Mouse (Mus musculus) cerebellum, adult (tissue): ENCODE measurements around the gene Olfr420.

Experiments used
- ATAC-seq: cut with Nextera tagmentation; 2 replicates; pipeline ENCODE4 v1.9.2; 2017; ENCODE audit warnings: mild to moderate bottlenecking, moderate library complexity, mixed read lengths; ENCODE audit not compliant: insufficient number of reproducible peaks, low FRiP score, low TSS enrichment

The Olfr420 gene

GRCm38 (mm10) chr1:174155333-174155732 lies at the start of gene Olfr420:
Gene Olfr420 (plus strand): TSS chr1:174155633.
- ATAC-seq: no peak

DNA sequence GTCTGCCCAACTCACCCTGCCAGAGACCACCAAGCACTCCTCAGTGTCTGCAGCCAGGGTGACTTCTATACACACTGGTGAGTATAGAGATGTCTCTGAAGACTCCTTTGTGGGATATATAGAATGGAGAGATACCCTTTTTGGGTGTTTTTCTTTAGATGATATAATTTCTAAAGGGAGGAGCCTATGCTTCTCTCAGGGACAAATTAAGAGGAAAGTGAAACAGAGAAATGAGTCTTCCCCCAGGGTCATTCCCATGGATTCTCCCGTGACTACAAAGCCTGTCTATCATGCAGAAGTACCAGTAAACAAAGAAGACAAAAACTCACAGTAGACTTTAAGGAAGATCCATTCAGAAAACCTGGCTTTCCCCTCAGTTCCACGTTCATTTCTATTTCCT lies 34.4 kb upstream of the Olfr420 start, which contains the start of gene Olfr231:
Gene Olfr231 (minus strand): TSS at position 101 of the 400 bp plus-strand sequence.
- no peak for ATAC-seq

GRCm38 (mm10) chr1:174131217-174131616 lies 24.2 kb upstream of the Olfr420 start, which contains the start of gene Olfr424:
Gene Olfr424 (plus strand): TSS chr1:174131517.
- ATAC-seq: no peak

DNA sequence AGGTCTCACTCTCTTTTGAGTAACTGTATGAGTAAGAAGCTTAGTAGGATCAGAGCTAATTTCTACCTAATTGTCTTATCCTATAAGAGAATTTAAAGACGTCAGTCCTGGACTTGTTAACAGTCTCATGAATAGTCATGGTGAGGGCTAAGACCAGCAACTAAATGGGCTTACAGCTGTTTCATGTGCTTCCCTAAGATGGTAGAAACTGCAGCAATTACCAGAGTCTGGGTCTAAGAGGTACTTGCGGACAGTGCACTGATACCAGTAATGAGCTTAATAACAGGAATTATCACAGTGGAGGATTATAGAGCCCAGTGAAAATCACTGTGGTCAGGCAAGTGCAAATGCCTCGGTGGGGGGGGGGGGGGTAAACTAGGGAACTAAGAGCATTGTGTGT lies 23.4 kb upstream of the Olfr420 start:
- no peak for ATAC-seq

GRCm38 (mm10) chr1:174141384-174141783 lies 14.0 kb upstream of the Olfr420 start:
- ATAC-seq: no peak

DNA sequence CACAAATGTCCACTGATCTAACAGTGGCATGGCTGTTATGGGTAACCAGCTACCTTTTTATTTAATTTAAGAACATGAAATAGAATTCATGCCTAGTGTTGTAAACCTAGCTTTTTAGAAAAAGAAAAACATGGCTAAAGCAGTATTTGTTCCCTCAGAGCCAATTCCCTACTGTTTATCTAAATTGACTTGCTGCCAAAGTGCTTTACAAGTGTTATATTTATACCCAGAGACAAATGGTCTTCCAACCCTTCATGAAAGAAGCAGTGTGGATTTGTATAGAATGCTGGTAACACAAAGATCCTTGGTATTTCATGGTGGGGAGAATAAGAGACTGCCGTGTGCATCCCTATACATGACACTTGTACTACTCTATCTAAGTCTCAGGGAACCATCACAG lies 8.7 kb upstream of the Olfr420 start:
- ATAC-seq: no peak

DNA sequence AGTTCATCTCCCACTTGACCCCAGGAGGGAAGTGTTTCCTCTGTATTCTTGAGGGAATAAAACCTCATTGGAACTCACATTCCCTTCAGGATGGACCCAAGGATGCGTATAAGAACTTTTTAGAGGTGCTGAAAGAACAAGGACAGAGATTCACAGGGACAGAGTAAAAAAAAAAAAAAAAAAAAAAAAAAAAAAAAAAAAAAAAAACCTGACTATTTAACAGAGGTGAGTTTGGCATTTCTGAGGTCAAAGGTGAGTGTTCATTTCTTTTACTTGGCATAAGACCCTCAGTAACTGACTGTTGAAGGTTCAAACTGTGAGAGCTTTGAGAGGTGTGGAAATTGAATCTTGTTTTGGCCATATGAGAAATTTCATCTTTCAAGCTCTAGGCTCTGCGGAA lies 6.1 kb upstream of the Olfr420 start:
- no peak for ATAC-seq

GRCm38 (mm10) chr1:174157622-174158021 lies 2.2 kb downstream of the Olfr420 start:
- ATAC-seq: no peak

- no peak for ATAC-seq
Observed at GRCm38 (mm10) chr1:174158512-174158911, 3.1 kb downstream of the Olfr420 start.

DNA sequence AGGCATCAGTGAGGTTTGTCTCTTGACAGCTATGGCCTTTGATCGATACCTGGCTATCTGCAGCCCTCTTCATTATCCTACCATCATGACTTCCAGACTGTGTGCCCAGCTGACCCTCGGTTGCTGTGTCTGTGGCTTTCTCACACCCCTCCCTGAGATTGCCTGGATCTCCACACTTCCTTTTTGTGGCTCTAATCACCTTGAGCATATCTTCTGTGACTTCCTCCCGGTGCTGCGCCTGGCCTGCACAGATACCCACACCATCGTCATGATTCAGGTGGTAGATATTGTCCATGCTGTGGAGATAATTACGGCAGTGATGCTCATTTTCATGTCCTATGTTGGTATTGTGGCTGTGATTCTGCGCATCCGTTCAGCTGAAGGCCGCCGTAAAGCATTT lies 3.7 kb downstream of the Olfr420 start:
- no peak for ATAC-seq

DNA sequence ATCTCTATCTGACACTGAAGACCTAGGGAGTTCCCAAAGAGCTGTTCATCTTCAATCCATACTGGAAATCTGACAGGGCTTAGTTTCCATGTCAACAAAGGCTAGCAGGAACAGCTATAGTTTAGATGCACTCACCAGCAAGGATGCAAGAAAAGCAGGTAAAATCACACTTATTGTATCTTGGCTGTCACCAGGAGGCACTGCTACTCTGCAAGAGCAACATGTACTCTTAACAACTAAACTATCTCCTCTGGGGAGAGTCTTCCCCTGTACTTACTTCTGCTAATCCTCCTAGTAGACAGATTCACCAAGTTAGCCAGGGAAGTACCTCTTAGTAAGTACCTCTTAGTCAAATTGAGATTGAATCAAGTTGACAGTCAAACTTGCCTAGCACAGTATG lies 13.6 kb downstream of the Olfr420 start:
- no peak for ATAC-seq

DNA sequence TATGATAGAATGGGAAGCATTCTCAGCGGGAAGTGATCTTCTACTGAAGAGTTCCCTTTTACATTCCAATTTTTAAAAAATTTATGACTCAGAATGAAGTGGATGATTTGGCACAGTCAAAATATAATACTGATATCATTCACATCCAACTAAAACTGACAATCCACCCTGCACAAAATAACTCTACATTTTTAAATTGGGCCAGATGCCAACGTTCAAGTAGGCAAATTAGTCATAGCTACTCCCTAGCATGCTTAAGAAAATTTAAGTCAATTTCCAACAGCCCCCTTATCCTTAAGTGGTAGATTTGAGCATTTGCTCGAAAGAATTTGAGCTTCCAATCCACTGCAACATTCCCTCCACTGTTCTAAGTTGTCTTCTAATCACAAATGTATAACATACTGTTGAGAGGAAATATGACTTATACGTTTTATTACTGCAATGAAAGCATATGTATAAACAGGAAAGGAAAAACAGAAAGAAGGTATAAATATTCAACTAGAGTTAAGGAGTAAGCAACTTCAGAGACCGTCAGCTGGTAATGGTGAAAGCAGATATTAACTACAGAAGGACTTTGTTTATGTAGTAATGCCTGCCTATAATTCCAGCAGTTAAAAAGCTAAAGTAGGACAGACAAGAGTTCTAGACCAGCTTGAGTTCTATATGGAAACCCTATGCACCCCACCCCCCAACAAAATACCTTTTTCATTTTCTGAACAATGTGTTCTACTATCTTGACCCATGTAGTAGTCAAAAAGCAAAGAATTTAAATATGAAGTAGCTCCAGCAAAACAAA lies 15.5 kb downstream of the Olfr420 start:
- no peak for ATAC-seq

- no peak for ATAC-seq
Observed at GRCm38 (mm10) chr1:174171537-174171936, 16.1 kb downstream of the Olfr420 start.

DNA sequence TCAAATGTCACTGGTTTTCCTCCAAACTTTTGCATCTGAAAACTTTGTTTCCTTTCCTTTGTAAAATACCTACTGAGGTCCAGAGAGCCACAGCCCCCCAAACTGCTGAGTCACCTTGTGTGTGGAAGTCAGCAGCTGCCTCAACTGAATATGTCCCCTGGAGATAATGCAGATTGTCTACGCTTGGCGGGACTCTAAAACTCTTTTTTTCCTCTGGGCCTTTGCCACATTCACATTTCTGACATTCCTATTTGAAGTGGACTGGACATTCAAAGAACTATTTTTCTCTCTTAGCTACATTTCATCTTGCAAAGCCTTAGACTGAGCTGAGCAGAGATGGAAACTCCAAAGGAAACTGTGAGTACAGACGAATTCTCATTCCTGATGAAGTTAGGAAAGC lies 17.2 kb downstream of the Olfr420 start, which contains the start of gene Spta1:
Gene Spta1 (plus strand): TSS at position 172 of the 400 bp plus-strand sequence.
- no peak for ATAC-seq

DNA sequence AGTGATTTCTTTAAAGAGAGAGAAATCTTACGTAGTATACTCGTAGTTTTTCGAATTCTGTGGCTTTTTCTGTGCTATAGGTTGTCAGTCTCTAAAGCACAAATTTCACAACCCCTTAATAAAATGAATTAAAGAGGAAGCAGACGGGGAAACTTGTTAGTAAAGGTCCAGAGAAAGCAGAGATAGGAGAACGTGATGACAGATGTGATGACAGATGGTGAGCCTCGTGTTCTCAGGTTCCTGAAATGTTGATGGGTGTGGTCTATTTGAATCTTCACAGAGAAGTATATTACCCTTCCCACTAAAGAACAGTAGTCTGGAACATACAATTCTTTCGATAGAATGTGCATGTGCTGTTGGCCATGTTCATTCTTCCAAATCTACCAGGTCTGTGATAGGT lies 49.3 kb downstream of the Olfr420 start:
- no peak for ATAC-seq
